Mouse (Mus musculus): ENCODE data around the gene Acly.
A peak's percentile ranks its signal among the peaks of the same experiment; 100 is the strongest.

Acly gene

GRCm38 (mm10) chr11:100440691-100441522 is 86.9 kb downstream of the Acly start:
- peak; percentile 84 for DNase-seq (ENCODE audit: low spot score)

DNA sequence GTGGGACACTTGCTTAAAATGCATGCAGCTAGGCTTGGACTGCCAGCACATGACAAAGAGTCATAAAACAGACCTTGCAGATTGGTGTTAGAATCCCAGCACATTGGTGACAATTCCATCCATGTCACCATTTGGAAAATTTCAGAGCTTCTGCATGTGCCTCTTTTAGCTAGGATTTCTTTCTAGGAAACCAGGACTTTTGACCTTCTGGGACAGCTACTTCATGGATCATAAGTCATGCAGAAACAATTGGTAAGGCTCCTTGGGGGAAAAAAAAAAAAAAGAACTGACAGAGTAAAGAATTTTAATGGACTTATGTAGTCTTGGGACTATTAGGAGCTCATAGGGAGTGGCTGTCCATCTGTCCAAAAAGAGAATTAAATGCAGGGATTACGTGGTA is 89.9 kb downstream of the Acly start:
- no peak for DNase-seq (ENCODE audit: low spot score)

- no peak for DNase-seq (ENCODE audit: low spot score)
Measured at GRCm38 (mm10) chr11:100435678-100436246, 92.0 kb downstream of the Acly start.

DNA sequence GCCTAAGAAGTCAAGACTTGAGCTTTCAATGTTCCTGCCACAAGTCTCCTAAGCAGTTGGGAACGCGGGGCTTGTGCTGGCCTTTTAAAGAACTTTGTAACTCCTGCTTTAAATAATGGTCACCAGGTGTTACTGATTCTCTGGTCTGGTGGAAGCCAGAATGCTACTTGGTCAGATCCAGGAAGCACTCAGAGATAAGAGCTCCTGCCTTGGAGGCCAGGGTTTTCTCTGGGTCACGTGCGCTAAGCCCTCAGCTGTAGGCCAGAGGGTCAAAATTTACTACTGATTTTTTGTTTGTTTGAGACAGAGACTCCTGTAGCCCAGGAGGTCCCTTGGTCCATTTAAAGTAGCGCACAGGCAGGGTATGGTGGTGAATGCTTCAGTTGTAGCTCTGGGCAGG is 95.8 kb downstream of the Acly start:
- no peak for DNase-seq (ENCODE audit: low spot score)

DNA sequence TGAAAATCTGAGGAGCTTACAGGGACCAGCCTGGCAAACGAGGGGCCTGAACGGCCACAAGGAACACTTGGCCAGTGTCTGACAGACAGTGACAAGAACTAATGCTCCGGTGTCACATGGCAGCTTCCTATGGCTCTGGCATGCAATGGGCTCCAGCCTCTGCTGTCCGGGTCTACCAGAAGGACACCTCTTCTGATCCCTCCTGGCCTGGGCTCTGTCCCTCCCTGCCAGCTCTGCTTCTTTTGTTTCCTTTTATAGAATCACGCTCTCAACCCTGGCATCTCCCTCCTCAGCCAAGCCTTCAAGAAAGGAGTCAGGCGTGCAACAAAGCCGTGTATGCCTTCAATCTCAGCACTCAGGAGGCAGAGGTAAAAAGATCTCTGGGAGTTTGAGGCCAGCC is 97.7 kb downstream of the Acly start:
- no peak for DNase-seq (ENCODE audit: low spot score)

GRCm38 (mm10) chr11:100428612-100429199 is 99.1 kb downstream of the Acly start:
- DNase-seq (ENCODE audit: low spot score): no peak

- no peak for DNase-seq (ENCODE audit: low spot score)
Measured at GRCm38 (mm10) chr11:100426820-100427219, 101.0 kb downstream of the Acly start.
